Mouse (Mus musculus) bone marrow macrophage, adult 2 months (primary cell): ENCODE data around the gene Gm17581.

Experiments used
- CTCF ChIP-seq: IDR thresholded peaks from 2 replicates; pipeline ENCODE4 v1.5.1; 2012; ENCODE audit warnings: low read depth, mild to moderate bottlenecking, low read length, moderate library complexity
- POLR2A ChIP-seq: IDR thresholded peaks from 2 replicates; pipeline ENCODE4 v1.6.1; 2012; ENCODE audit warnings: mild to moderate bottlenecking, low read depth, low read length, borderline replicate concordance

GRCm38 (mm10) chr2:155742931-155743337 lies 7.3 kb upstream of the Gm17581 start:
- TF ChIP-seq POLR2A (no peak), CTCF (no peak)
